Mouse (Mus musculus): ENCODE results near the gene Cmklr1. TPM values are rescaled to one million over a fixed set of nuclear protein-coding genes. Genes with fewer than 3 reads are reported as not detected.

The Cmklr1 gene
- polyA plus RNA-seq, 1 experiment: 26.1 TPM

DNA sequence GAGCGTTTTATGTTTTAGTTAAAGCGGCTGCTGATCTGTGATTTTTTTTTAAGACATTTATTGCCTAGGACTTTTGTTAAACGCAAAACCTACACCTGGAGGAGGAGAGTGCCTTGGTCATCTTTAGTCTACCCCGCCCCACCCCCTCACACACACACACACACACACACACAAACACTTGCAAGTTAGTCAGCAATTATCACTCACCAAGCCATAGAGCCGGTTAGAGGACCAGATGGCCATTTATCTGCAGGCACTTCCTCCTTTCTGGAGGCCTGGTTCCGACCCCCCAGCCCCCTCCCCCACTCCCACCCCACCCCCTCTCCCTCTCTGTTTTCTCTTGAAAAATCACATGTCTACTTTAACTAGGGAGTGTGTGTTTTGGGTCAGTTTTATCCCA is 65.8 kb downstream of the Cmklr1 start:
- TF ChIP-seq CTCF (IDR thresholded peaks at IDR 0.05; ENCODE audit: borderline replicate concordance, insufficient read depth, low read length) (no peak), POLR2A (IDR thresholded peaks at IDR 0.05; ENCODE audit: low read depth, low read length) (no peak)
- no peak overlapping the region for H3K4me3 ChIP-seq (ENCODE audit: insufficient read depth, low read length)
- H3K27ac ChIP-seq (ENCODE audit: insufficient read depth, low read length): no peak overlapping the region
- H3K4me1 ChIP-seq (ENCODE audit: control insufficient read depth, insufficient read depth, low read length): no peaks in the 10 kb centered on the region

DNA sequence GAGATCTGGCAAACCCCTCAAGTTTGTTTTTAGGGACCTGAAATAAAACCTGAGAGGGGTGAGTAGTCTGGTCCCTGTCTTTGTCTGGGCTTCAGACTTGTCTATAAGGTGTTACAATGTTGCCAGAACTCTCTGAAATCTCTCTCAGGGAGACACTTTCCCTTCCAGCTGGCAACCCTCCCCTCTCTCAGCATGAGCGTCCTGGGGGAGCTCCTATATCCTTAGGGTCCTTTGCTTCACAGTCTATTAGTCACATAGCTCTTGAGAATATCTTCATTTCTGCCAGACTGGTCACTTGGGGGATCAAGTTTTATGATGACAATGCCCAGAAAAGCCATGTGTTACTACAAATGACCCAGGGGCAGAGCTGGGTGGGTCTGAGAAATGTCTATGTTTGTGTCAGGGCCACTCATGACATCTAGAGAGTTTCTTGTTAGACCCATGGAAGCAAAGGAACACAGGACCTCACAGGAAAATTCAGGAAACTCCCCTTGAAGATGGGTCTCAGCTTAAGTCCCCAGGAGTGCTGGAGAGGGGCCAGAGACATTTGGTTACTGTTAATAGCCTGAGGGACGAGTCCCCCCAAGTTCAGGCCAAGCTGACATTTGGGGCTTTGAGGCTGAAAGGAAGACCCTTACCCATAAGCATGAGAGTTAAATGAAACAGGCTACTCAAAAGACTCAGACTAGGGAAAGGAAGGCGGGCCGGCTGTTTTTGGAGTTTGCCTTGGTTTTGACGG is 66.6 kb downstream of the Cmklr1 start:
- no peak overlapping the region for H3K27ac ChIP-seq (ENCODE audit: insufficient read depth, low read length)

DNA sequence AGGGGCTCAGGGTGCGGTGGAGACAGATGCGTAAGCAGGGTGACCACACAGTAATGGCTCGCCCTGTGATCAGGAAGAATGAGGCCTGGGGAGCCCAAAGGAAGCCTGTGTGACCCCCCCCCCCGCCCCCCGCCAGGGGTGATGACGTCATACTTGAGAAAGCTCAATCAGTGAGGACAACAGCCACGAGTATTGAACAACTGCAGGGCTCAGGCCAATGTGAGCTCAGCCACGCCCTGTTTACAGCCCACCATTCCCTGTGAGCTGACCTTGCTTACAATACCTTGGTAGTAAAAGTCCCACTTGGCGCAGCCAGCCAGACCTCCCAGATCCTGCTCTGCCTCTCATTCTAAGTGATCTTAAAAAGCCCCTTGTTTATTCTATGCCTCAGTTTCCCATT is 69.4 kb downstream of the Cmklr1 start:
- H3K4me1 ChIP-seq (ENCODE audit: control insufficient read depth, insufficient read depth, low read length): no peaks in the 10 kb centered on the region

More for the DNA sequence above, 66.6 kb downstream of the Cmklr1 start:
- Histone ChIP-seq H3K4me1 (ENCODE audit: control insufficient read depth, insufficient read depth, low read length) (no peaks in the 10 kb centered on the region), H3K4me3 (ENCODE audit: insufficient read depth, low read length) (no peak overlapping the region)
- TF ChIP-seq POLR2A (IDR thresholded peaks at IDR 0.05; ENCODE audit: low read depth, low read length): no peak
- TF ChIP-seq CTCF (IDR thresholded peaks at IDR 0.05; ENCODE audit: borderline replicate concordance, insufficient read depth, low read length): no peak

DNA sequence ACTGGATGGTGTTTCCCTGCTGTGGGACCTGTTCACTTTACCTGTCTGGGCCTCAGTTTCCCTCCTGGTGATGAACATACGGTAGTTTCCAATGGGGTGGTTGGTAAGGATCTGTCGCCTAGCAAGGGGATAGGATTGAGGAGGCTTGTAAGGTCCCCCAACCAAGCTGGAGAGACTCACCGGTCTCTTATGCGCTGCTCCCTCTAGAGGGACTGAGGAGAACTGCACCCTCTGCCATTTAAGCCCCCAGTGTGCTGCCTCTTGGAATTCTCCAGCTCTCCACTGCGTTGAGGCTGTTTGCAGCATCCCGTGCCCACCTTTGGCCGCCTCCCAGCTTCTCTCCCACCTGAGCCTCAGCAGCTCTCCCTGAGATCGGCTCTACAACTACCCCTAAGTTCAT is 70.0 kb downstream of the Cmklr1 start:
- Histone ChIP-seq H3K4me1 (ENCODE audit: control insufficient read depth, insufficient read depth, low read length) (no peaks in the 10 kb centered on the region), H3K27ac (ENCODE audit: insufficient read depth, low read length) (no peak overlapping the region), H3K4me3 (ENCODE audit: insufficient read depth, low read length) (no peak overlapping the region)
- TF ChIP-seq POLR2A (IDR thresholded peaks at IDR 0.05; ENCODE audit: low read depth, low read length) (no peak), CTCF (IDR thresholded peaks at IDR 0.05; ENCODE audit: borderline replicate concordance, insufficient read depth, low read length) (0 out of 2 replicates have a peak, but pooled peaks have one; percentile 15)

More for the DNA sequence above, 69.4 kb downstream of the Cmklr1 start:
- no peak for TF ChIP-seq CTCF (IDR thresholded peaks at IDR 0.05; ENCODE audit: borderline replicate concordance, insufficient read depth, low read length)
- no peak for TF ChIP-seq POLR2A (IDR thresholded peaks at IDR 0.05; ENCODE audit: low read depth, low read length)
- H3K27ac ChIP-seq (ENCODE audit: insufficient read depth, low read length): no peak overlapping the region
- no peak overlapping the region for H3K4me3 ChIP-seq (ENCODE audit: insufficient read depth, low read length)

DNA sequence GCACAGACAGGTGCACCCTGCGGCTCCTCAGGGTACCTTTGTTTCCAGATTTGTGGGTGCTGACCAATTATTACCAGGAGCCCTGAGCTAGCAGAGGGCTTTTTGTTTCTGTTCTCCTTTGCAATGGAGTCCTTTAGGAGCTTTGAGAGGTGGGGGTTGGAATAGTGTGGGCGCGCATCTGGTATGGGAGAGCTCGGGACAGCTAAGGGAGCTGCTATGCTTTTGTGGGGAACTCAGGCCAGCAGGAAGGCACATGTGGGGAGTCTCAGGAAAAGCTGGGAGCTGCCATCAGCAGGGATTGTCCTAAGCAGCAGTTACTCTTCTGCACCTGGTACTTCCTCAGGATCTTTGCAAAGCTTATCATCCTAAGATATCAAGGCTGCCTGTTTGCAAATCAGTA is 71.1 kb downstream of the Cmklr1 start:
- no peak overlapping the region for H3K4me3 ChIP-seq (ENCODE audit: insufficient read depth, low read length)
- H3K4me1 ChIP-seq (ENCODE audit: control insufficient read depth, insufficient read depth, low read length): no peaks in the 10 kb centered on the region
- no peak overlapping the region for H3K27ac ChIP-seq (ENCODE audit: insufficient read depth, low read length)
- no peak for TF ChIP-seq CTCF (IDR thresholded peaks at IDR 0.05; ENCODE audit: borderline replicate concordance, insufficient read depth, low read length)
- no peak for TF ChIP-seq POLR2A (IDR thresholded peaks at IDR 0.05; ENCODE audit: low read depth, low read length)

DNA sequence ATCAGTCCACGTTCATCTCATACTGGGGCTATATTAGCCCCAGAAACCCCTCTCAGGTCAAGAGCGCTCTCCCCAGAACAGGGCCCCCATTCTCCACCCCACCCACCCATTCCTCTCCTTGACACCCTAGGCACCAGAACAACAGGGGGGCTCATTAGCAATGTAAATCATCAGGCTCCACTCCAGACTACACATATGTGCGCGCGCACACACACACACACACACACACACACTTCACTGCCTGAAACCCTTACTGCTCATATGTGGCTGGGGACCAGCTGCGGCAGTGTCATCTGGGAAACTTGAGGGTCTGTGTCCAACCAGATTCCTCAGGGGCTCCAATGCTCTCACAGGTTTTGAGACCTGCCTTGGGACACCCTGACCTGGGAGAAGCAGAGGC is 71.8 kb downstream of the Cmklr1 start:
- Histone ChIP-seq H3K4me3 (ENCODE audit: insufficient read depth, low read length) (no peak overlapping the region), H3K27ac (ENCODE audit: insufficient read depth, low read length) (no peak overlapping the region), H3K4me1 (ENCODE audit: control insufficient read depth, insufficient read depth, low read length) (no peaks in the 10 kb centered on the region)
- no peak for TF ChIP-seq CTCF (IDR thresholded peaks at IDR 0.05; ENCODE audit: borderline replicate concordance, insufficient read depth, low read length)
- TF ChIP-seq POLR2A (IDR thresholded peaks at IDR 0.05; ENCODE audit: low read depth, low read length): no peak

DNA sequence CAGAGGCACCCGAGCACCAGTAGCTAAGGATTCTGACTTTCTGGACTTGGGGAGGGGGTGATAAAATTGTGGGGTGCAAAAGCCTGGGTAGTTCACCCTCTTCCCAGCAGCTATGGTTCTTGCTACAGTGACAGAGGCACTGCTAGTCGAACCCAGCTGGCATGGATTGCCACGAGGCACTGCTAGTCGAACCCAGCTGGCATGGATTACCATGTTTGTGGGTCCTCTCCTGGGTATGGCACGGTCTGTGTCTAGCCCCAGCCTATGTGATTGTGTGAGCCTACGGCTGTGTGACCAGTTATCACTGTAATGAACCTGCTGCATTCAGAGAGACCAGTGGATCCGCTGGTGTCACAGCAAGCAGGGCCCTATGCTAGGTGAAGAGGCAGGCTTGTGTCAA is 72.7 kb downstream of the Cmklr1 start:
- no peaks in the 10 kb centered on the region for H3K4me1 ChIP-seq (ENCODE audit: control insufficient read depth, insufficient read depth, low read length)
- H3K27ac ChIP-seq (ENCODE audit: insufficient read depth, low read length): no peak overlapping the region
- H3K4me3 ChIP-seq (ENCODE audit: insufficient read depth, low read length): no peak overlapping the region
- TF ChIP-seq CTCF (IDR thresholded peaks at IDR 0.05; ENCODE audit: borderline replicate concordance, insufficient read depth, low read length) (no peak), POLR2A (IDR thresholded peaks at IDR 0.05; ENCODE audit: low read depth, low read length) (no peak)

DNA sequence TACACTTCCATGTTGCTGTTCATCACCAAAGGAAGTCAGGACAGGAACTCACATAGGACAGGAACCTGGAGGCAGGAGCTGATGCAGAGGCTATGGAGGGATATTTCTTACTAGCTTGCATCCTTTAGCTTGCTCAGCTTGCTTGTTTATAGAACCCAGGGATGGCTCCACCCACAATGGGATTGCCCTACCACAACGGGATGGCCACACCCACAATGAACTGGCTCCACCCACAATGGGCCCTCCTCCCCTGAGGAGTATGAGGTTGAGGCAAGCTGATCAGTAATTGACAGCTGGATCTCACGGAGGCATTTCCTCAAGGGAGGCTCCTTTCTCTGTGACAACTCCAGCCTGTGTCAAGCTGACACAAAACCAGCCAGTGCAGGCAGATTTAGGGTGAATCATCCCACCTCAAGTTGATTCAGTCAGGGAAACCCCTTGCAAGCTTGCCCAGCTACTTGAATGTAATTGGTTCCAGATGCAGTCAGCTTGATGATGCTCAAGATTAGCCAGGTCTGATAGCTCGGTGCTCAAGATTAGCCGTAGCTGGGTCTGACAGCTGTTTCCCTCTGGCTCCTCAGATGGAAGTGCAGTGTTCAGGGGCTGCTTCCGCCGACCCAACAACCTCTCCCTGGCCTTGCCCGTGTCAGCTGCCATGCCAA is 80.0 kb downstream of the Cmklr1 start:
- TF ChIP-seq POLR2A (IDR thresholded peaks at IDR 0.05; ENCODE audit: low read depth, low read length) (no peak), CTCF (IDR thresholded peaks at IDR 0.05; ENCODE audit: borderline replicate concordance, insufficient read depth, low read length) (no peak)
- H3K27ac ChIP-seq (ENCODE audit: insufficient read depth, low read length): no peak overlapping the region
- H3K4me1 ChIP-seq (ENCODE audit: control insufficient read depth, insufficient read depth, low read length): no peaks in the 10 kb centered on the region
- no peak overlapping the region for H3K4me3 ChIP-seq (ENCODE audit: insufficient read depth, low read length)

DNA sequence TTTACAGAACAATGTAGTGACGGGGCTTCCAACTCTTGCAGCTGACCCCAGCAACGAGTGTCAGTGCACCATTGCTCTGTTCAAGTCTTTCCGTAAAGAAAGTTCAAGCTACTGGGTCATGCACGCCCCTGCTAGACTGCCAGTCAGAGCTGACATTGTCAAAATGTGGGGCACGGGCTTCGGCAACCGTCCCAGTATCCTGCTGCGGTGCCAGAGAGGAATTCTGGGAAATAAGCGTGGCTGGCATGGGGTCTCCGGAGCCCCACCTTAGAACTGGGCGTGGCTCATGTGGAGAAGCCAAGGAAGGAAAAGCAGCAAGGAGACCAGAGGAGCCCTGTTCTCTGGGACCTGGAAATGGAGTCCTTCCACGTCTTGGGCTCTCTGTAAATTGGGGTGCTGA is 84.4 kb downstream of the Cmklr1 start:
- Histone ChIP-seq H3K4me1 (ENCODE audit: control insufficient read depth, insufficient read depth, low read length) (no peaks in the 10 kb centered on the region), H3K27ac (ENCODE audit: insufficient read depth, low read length) (no peak overlapping the region), H3K4me3 (ENCODE audit: insufficient read depth, low read length) (no peak overlapping the region)
- TF ChIP-seq POLR2A (IDR thresholded peaks at IDR 0.05; ENCODE audit: low read depth, low read length) (no peak), CTCF (IDR thresholded peaks at IDR 0.05; ENCODE audit: borderline replicate concordance, insufficient read depth, low read length) (no peak)

Measured in embryonic fibroblast, embryonic 13.5 days (primary cell).